Mouse (Mus musculus): ENCODE data around the gene Tbcel.

Tbcel gene

DNA sequence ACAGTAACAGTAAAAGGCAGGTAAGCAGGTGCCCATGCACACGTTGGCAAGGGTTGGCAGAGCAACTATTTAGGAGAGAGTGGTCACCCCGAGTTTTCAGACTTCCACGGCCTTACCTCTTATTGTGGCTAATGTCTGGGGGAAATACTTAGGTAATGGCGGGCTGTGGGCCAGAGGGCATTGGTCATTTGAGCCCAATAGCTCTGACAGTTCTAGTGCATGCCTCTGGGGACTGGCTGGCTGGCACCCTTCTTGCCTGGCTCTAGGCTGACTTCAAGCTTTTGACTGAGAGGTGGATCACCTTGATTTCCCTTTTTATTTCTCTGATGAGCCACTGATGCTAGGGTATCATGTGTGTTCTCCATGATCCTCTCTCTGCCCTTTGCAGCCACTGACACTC, 129.5 kb downstream of the Tbcel start:
- DNase-seq, result no peak

GRCm38 (mm10) chr9:42377656-42378055, 130.0 kb downstream of the Tbcel start:
- DNase-seq, result no peak

GRCm38 (mm10) chr9:42371670-42372368, 135.8 kb downstream of the Tbcel start:
- no peak for DNase-seq
